Mouse (Mus musculus): ENCODE results near the gene Fam133b.
"Not testable (repeated sequence)": the region's sequence is repeated elsewhere in the genome, so short reads cannot be mapped to it uniquely, and the experiment has no call there.

Fam133b gene

DNA sequence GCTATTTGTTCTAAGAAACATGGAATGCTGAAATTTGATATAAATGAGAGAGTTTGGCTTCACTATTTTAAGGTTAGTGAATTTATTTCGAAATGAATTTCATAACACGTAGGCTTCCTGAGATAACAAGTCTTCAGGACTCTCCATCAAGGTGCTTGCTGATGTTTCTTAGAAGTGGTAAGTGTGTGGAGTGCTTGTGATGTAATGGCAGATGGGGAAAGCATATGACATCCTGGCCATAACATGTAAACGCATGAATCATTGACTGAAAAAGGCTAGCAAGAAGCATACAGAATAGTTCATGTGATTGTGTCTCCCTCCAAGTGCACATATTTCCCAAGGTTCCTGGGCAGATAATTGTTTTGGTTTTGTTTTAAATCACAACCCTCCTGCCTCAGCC is 57.2 kb downstream of the Fam133b start:
- no peak for DNase-seq

DNA sequence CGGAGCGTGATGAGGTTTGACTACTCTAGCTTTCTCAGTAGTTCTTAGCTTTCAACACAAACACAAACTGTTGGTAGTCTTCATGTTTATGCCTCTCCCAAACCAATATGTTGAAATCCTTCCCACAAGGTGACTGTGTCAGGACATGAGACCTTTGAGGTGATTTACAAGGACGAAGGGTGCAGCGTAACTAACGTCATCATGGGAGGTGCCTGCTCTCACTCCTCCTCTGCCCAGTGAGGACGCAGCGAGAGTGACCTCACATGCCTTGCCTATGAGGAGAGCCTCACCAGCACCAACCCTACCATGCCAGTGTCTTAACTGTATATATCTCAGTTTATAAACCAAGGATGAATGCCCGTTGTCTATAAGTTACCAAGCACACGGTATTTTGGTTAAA is 63.5 kb downstream of the Fam133b start:
- no peak for DNase-seq

DNA sequence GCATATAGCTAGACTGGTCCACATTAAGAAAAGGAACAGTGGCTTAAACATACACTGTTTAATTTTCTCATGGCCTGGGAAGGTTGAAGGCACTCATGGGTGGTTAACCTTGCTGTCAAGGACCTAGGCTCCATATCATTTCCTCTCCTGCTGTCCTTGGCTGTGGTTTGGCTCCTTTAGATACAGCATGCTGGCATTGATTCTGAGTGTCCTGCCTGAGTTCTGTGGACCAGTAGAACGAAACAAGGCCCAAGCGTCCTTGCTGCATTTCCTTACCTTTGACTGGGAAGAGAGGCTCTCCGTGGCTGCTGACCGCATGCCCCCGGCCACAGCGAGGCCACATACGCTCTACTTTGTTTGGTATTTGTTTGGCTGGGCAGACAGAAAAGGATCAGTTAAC is 65.6 kb downstream of the Fam133b start:
- no peak for DNase-seq

DNA sequence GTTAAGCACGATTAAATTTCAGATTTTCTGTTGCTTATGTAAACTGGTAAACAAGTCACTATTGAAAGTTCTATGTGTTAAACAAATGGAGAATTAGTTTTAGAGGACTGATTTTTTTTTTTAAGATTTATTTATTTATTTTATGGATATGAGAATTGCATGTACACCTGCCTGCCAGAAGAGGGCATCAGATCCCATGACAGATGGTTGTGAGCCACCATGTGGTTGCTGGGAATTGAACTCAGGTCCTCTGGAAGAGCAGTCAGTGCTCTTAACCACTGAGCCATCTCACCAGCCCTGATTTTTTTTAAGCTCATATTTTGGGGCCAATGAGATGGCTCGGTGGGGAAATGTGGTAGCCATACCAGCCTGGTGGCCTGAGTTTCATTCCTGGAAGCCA is 68.2 kb downstream of the Fam133b start:
- not testable (repeated sequence) for DNase-seq

All from lung, postnatal 4 days (tissue).